Mouse (Mus musculus): ENCODE measurements around the gene Wdr18. TPM values are rescaled to one million over a fixed set of nuclear protein-coding genes. Genes with fewer than 3 reads are reported as not detected.

Gene Wdr18
- total RNA-seq, 2 experiments from 2014 or later, result 37.2 to 40.1 TPM

- DNase-seq (ENCODE audit: low spot score in 2 of 2), result no peak
Measured at GRCm38 (mm10) chr10:79976071-79976721, 16.2 kb downstream of the Wdr18 start.

GRCm38 (mm10) chr10:79976722-79977107 lies 16.8 kb downstream of the Wdr18 start:
- no peak for DNase-seq (ENCODE audit: low spot score in 2 of 2)

- DNase-seq (ENCODE audit: low spot score in 2 of 2), result no peak
Measured at GRCm38 (mm10) chr10:79977324-79977723, 17.4 kb downstream of the Wdr18 start.

- no peak for DNase-seq (ENCODE audit: low spot score in 2 of 2)
Measured at GRCm38 (mm10) chr10:79978061-79978460, 18.1 kb downstream of the Wdr18 start.

- no peak for DNase-seq (ENCODE audit: low spot score in 2 of 2)
Measured at GRCm38 (mm10) chr10:79979401-79980155, 19.6 kb downstream of the Wdr18 start.

GRCm38 (mm10) chr10:79983205-79983604 lies 23.3 kb downstream of the Wdr18 start:
- no peak for DNase-seq (ENCODE audit: low spot score in 2 of 2)

- peak; percentile 60 to 70 for DNase-seq (ENCODE audit: low spot score in 2 of 2)
Measured at GRCm38 (mm10) chr10:79983670-79984069, 23.7 kb downstream of the Wdr18 start.

GRCm38 (mm10) chr10:79984195-79984816 lies 24.4 kb downstream of the Wdr18 start, which contains the start of gene Tmem259:
Tmem259 (minus strand) TSS chr10:79984330.
- peak; percentile 81 to 85 for DNase-seq (ENCODE audit: low spot score in 2 of 2)

GRCm38 (mm10) chr10:79984871-79985270 lies 24.9 kb downstream of the Wdr18 start:
- DNase-seq (ENCODE audit: low spot score in 2 of 2), result peak; percentile 80 to 84

- DNase-seq (ENCODE audit: low spot score in 2 of 2), result peak in 1 of 2 experiments; percentile 37
Measured at GRCm38 (mm10) chr10:79985334-79986231, 25.6 kb downstream of the Wdr18 start.

- DNase-seq (ENCODE audit: low spot score in 2 of 2), result peak; percentile 54 to 60
Measured at GRCm38 (mm10) chr10:79986232-79986878, 26.4 kb downstream of the Wdr18 start.

GRCm38 (mm10) chr10:79986963-79987362 lies 27.0 kb downstream of the Wdr18 start:
- peak; percentile 74 to 86 for DNase-seq (ENCODE audit: low spot score in 2 of 2)

GRCm38 (mm10) chr10:79987771-79988505 lies 28.0 kb downstream of the Wdr18 start:
- no peak for DNase-seq (ENCODE audit: low spot score in 2 of 2)

- DNase-seq (ENCODE audit: low spot score in 2 of 2), result peak; percentile 49 to 63
Measured at GRCm38 (mm10) chr10:79988506-79989271, 28.7 kb downstream of the Wdr18 start, which contains the start of gene Cnn2. Cnn2 (plus strand) TSS chr10:79988584.

- no peak for DNase-seq (ENCODE audit: low spot score in 2 of 2)
Measured at GRCm38 (mm10) chr10:79989272-79989786, 29.4 kb downstream of the Wdr18 start.

GRCm38 (mm10) chr10:79989870-79990269 lies 29.9 kb downstream of the Wdr18 start:
- no peak for DNase-seq (ENCODE audit: low spot score in 2 of 2)

GRCm38 (mm10) chr10:79991099-79991498 lies 31.1 kb downstream of the Wdr18 start:
- DNase-seq (ENCODE audit: low spot score in 2 of 2), result no peak

GRCm38 (mm10) chr10:79991548-79991947 lies 31.6 kb downstream of the Wdr18 start:
- DNase-seq (ENCODE audit: low spot score in 2 of 2), result no peak
